In the genomic region with DNA sequence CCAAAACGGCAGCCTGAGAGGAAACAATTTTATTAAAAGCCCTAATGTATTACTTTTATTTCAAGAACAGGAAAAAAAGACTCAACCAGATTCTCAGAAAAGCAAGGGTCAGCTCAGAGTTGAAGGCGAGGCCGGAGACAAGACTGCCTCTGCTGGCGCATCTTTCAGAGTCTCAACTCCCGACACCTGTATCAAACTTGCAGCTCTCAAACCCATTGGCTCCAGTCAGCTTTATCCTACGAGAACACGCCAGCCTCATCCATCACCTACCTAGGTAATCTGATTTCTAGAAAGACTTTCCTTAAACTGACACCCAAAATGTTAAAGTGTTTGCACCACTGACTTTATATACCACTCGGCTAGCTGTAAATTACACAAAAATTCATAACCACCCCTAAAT, we compare ENCODE assay signal across 8 mouse cellular contexts. TPM values are rescaled to one million over a fixed set of nuclear protein-coding genes. Genes with fewer than 3 reads are reported as not detected.
DNase-seq lines count a peak whose midpoint lies in the region; ATAC-seq and TF ChIP-seq lines count a peak whose summit lies in the region.

No protein-coding gene starts in this region.

- peak; percentile 17 for DNase-seq in adrenal gland, adult 2 months
- no peak for DNase-seq in adrenal gland, adult 8-10 months
- peak; percentile 14 for DNase-seq in thymus, adult 2 months
- no peak for DNase-seq in thymus, postnatal 10 days (ENCODE audit: low spot score in 2 of 2)
- DNase-seq in forebrain, embryonic 10.5 days (ENCODE audit: extremely low spot score, low spot score), result no peak
- DNase-seq in kidney, postnatal 0 days (ENCODE audit: low spot score), result peak; percentile 36
- DNase-seq in midbrain, embryonic 14.5 days, result peak; percentile 73
- DNase-seq in telencephalon, adult 2 months (ENCODE audit: low read depth, low spot score), result peak; percentile 51

- 6% methylated on average over 8 of the region's 8 CpGs for WGBS in thymus, adult 2 months
- WGBS in forebrain, embryonic 10.5 days, result 12% methylated on average over 8 of the region's 8 CpGs
- 7% methylated on average over 8 of the region's 8 CpGs for WGBS in kidney, postnatal 0 days
- 10% methylated on average over 8 of the region's 8 CpGs for WGBS in midbrain, embryonic 14.5 days

- H3K27me3 ChIP-seq in thymus, adult 2 months (ENCODE audit: control insufficient read depth, insufficient read depth, low read length), result no peaks in the 10 kb centered on the region
- H3K27me3 ChIP-seq in forebrain, embryonic 10.5 days (ENCODE audit: poor library complexity, severe bottlenecking), result no peaks in the 10 kb centered on the region
- no peaks in the 10 kb centered on the region for H3K27me3 ChIP-seq in kidney, postnatal 0 days (ENCODE audit: insufficient read depth, low read length)
- no peaks in the 10 kb centered on the region for H3K27me3 ChIP-seq in midbrain, embryonic 14.5 days (ENCODE audit: control insufficient read depth, insufficient read depth, low read length)

- ATAC-seq in kidney, postnatal 0 days (replicated peaks; ENCODE audit: low FRiP score, low read depth), result no peak
- ATAC-seq in midbrain, embryonic 14.5 days (ENCODE audit: low FRiP score, low TSS enrichment), result peak; percentile 3; the same call in 1 of the 2 replicates

- peak overlapping the region; percentile 82 for H3K9ac ChIP-seq in kidney, postnatal 0 days (ENCODE audit: low read depth, low read length)
- peak overlapping the region; percentile 88 for H3K9ac ChIP-seq in midbrain, embryonic 14.5 days (replicated peaks; ENCODE audit: low read length)

- H3K27ac ChIP-seq in thymus, adult 2 months (ENCODE audit: control insufficient read depth, insufficient read depth, low read length), result no peak overlapping the region
- peak overlapping the region; percentile 97 for H3K27ac ChIP-seq in forebrain, embryonic 10.5 days
- peak overlapping the region; percentile 97 for H3K27ac ChIP-seq in kidney, postnatal 0 days
- peak overlapping the region; percentile 98 for H3K27ac ChIP-seq in midbrain, embryonic 14.5 days (replicated peaks; ENCODE audit: low read depth, low read length)

- no peak for TF ChIP-seq POLR2A in thymus, adult 2 months (IDR thresholded peaks at IDR 0.05; ENCODE audit: control insufficient read depth, extremely low read depth, insufficient read depth, low read length, poor library complexity)

- no peak for TF ChIP-seq CTCF in thymus, adult 2 months (IDR thresholded peaks at IDR 0.05; ENCODE audit: borderline replicate concordance, control insufficient read depth, extremely low read depth, insufficient read depth, low read length, poor library complexity)
- no peak for TF ChIP-seq CTCF in kidney, postnatal 0 days (IDR thresholded peaks at IDR 0.05; ENCODE audit: low read depth)

- no peaks in the 10 kb centered on the region for H3K36me3 ChIP-seq in thymus, adult 2 months (ENCODE audit: control insufficient read depth, insufficient read depth, low read length)
- 0 out of 2 replicates have a peak, but pooled peaks cover under 1% of the 10 kb centered on the region for H3K36me3 ChIP-seq in forebrain, embryonic 10.5 days (replicated peaks)
- no peaks in the 10 kb centered on the region for H3K36me3 ChIP-seq in kidney, postnatal 0 days (ENCODE audit: insufficient read depth, low read length)
- H3K36me3 ChIP-seq in midbrain, embryonic 14.5 days (ENCODE audit: control insufficient read depth, insufficient read depth, low read length), result no peaks in the 10 kb centered on the region

- peak overlapping the region; percentile 69 for H3K4me2 ChIP-seq in kidney, postnatal 0 days (ENCODE audit: low read length)
- peak overlapping the region; percentile 68 for H3K4me2 ChIP-seq in midbrain, embryonic 14.5 days (ENCODE audit: low read length)

- no peaks in the 10 kb centered on the region for H3K9me3 ChIP-seq in forebrain, embryonic 10.5 days
- H3K9me3 ChIP-seq in kidney, postnatal 0 days (replicated peaks; ENCODE audit: low read length), result no peaks in the 10 kb centered on the region
- H3K9me3 ChIP-seq in midbrain, embryonic 14.5 days (ENCODE audit: control insufficient read depth, low read length), result no peaks in the 10 kb centered on the region

- no peak overlapping the region for H3K4me3 ChIP-seq in thymus, adult 2 months (ENCODE audit: control insufficient read depth, insufficient read depth, low read length)
- H3K4me3 ChIP-seq in forebrain, embryonic 10.5 days, result peak overlapping the region; percentile 80
- H3K4me3 ChIP-seq in kidney, postnatal 0 days (replicated peaks; ENCODE audit: low read depth, low read length), result peak overlapping the region; percentile 87
- peak overlapping the region; percentile 78 for H3K4me3 ChIP-seq in midbrain, embryonic 14.5 days (replicated peaks; ENCODE audit: low read depth, low read length)

- H3K4me1 ChIP-seq in thymus, adult 2 months (replicated peaks; ENCODE audit: control insufficient read depth, insufficient read depth, low read length), result peaks cover 10% of the 10 kb centered on the region
- peaks cover 17% of the 10 kb centered on the region for H3K4me1 ChIP-seq in forebrain, embryonic 10.5 days
- H3K4me1 ChIP-seq in kidney, postnatal 0 days (replicated peaks; ENCODE audit: insufficient read depth, low read length), result 0 out of 2 replicates have a peak, but pooled peaks cover 7% of the 10 kb centered on the region
- H3K4me1 ChIP-seq in midbrain, embryonic 14.5 days (ENCODE audit: control insufficient read depth, insufficient read depth, low read length), result peaks cover 5% of the 10 kb centered on the region; the same call in 1 of the 2 replicates

RNA-seq across cellular contexts. Expression of gene Ncoa7, which starts 1.1 kb away (rescaled TPM):
- total RNA-seq in adrenal gland, adult 2 months (2021), result 10 to 100 TPM; 32.6 to 34.1 TPM
- 7.7 and 11.2 TPM in 2 replicates for polyA plus RNA-seq in adrenal gland, adult 2 months (2012; rRNA removed)
- 10 to 100 TPM; 29.2 to 46.0 (median 37.0) TPM for total RNA-seq in adrenal gland, adult 8-10 months (2022)
- polyA plus RNA-seq in thymus, adult 2 months (2012; rRNA removed), result 7.0 and 7.7 TPM in 2 replicates
- 5.7 and 6.9 TPM in 2 replicates for polyA plus RNA-seq in forebrain, embryonic 10.5 days (2016; fragmentation: Nextera tagmentation; extraction: Ambion mirVana)
- 19.6 and 21.9 TPM in 2 replicates for polyA plus RNA-seq in kidney, postnatal 0 days (2015; fragmentation: Nextera tagmentation; extraction: Ambion mirVana)
- 18.5 and 19.2 TPM in 2 replicates for polyA plus RNA-seq in midbrain, embryonic 14.5 days (2014; fragmentation: Nextera tagmentation; extraction: Ambion mirVana)

RNA-seq across cellular contexts. Expression of gene Hey2, which starts 40.6 kb away (rescaled TPM):
- total RNA-seq in adrenal gland, adult 2 months (2021), result 1 to 10 TPM; 1.4 to 1.5 TPM
- 2.7 and 4.7 TPM in 2 replicates for polyA plus RNA-seq in adrenal gland, adult 2 months (2012; rRNA removed)
- total RNA-seq in adrenal gland, adult 8-10 months (2022), result 1 to 10 TPM; 1.5 to 2.1 (median 1.8) TPM
- polyA plus RNA-seq in thymus, adult 2 months (2012; rRNA removed), result 3.6 and 4.9 TPM in 2 replicates
- 1.8 TPM in 2 replicates for polyA plus RNA-seq in forebrain, embryonic 10.5 days (2016; fragmentation: Nextera tagmentation; extraction: Ambion mirVana)
- 3.4 and 3.5 TPM in 2 replicates for polyA plus RNA-seq in kidney, postnatal 0 days (2015; fragmentation: Nextera tagmentation; extraction: Ambion mirVana)
- 2.5 and 3.0 TPM in 2 replicates for polyA plus RNA-seq in midbrain, embryonic 14.5 days (2014; fragmentation: Nextera tagmentation; extraction: Ambion mirVana)

Comparison
In these comparisons a context has a peak if more than half of its experiments do, and no peak if none do; other contexts are left out.
1. DNase-seq: peak in adrenal gland, adult 2 months (single experiment), thymus, adult 2 months (single experiment), kidney, postnatal 0 days (single experiment), midbrain, embryonic 14.5 days (single experiment) and telencephalon, adult 2 months (single experiment); none in adrenal gland, adult 8-10 months (single experiment), thymus, postnatal 10 days (0 of 2) and forebrain, embryonic 10.5 days (single experiment).